9 mouse cellular contexts compared by ENCODE assay signal in the genomic region with DNA sequence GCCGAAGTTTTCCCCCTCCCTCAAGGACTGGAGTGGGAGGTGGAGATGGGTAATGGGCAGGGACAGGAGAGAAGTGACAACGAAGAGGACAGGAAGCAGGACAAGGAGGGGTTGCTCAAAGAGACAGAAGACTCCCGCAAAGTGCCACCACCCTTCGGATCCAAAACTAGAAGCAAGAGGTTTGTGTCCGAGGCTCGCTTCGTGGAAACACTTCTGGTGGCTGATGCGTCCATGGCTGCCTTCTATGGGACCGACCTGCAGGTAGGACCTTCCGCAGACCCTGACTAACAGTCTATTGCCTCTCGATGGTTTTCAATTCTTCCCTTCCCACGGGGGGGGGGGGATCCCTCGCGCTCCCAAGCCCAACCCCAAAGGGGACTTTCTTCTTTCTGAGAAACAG. TPM values are rescaled to one million over a fixed set of nuclear protein-coding genes. Genes with fewer than 3 reads are reported as not detected.
DNase-seq lines count a peak whose midpoint lies in the region; ATAC-seq lines count a peak whose summit lies in the region.
"Had no signal": no experiment of that assay in that cellular context is flagged by ENCODE, and none has a peak within 500 bp of the region (broad histone marks: within the 10 kb centered on the region; RNA-seq: fewer than 3 reads in every experiment).

No protein-coding gene starts in this region.

- no peak for DNase-seq in kidney, adult 18-20 months
- DNase-seq in embryo, embryonic 11 days, result peak; percentile 28
- DNase-seq in hindbrain, embryonic 11.5 days (ENCODE audit: low spot score), result no peak
- DNase-seq in gastrocnemius, postnatal 4 days (ENCODE audit: low spot score in 2 of 2), result no peak
- no peak for DNase-seq in MN1 (ENCODE audit: low spot score)
- DNase-seq in left cerebral cortex, postnatal 10 days (ENCODE audit: extremely low spot score in 1 of 2, low spot score in 2 of 2), result no peak

- no peak overlapping the region for H3K27ac ChIP-seq in kidney, embryonic 14.5 days (ENCODE audit: low read depth, low read length)
- H3K27ac ChIP-seq in hindbrain, embryonic 11.5 days (ENCODE audit: low read depth, low read length), result no peak overlapping the region
- no peak overlapping the region for H3K27ac ChIP-seq in midbrain, embryonic 12.5 days (replicated peaks)

- no peaks in the 10 kb centered on the region for H3K36me3 ChIP-seq in kidney, embryonic 14.5 days (ENCODE audit: control insufficient read depth, insufficient read depth, low read length)
- H3K36me3 ChIP-seq in hindbrain, embryonic 11.5 days (ENCODE audit: control insufficient read depth, insufficient read depth, low read length), result no peaks in the 10 kb centered on the region
- no peaks in the 10 kb centered on the region for H3K36me3 ChIP-seq in midbrain, embryonic 12.5 days

- intact Hi-C loops in left cerebral cortex, postnatal 10 days (cut with DNase I), result loop anchor here (2.0 to 10.0 kb wide), 2 partner anchors 139 to 499 kb away; no protein-coding TSS in a partner anchor

- H3K4me3 ChIP-seq in kidney, embryonic 14.5 days (ENCODE audit: low read length), result peak overlapping the region; percentile 59
- H3K4me3 ChIP-seq in hindbrain, embryonic 11.5 days (ENCODE audit: low read depth, low read length), result peak overlapping the region; percentile 56
- peak overlapping the region; percentile 61 for H3K4me3 ChIP-seq in midbrain, embryonic 12.5 days

- H3K4me1 ChIP-seq in kidney, embryonic 14.5 days (ENCODE audit: control insufficient read depth, insufficient read depth, low read length), result peaks cover 4% of the 10 kb centered on the region; the same call in 1 of the 2 replicates
- no peaks in the 10 kb centered on the region for H3K4me1 ChIP-seq in hindbrain, embryonic 11.5 days (replicated peaks; ENCODE audit: control insufficient read depth, insufficient read depth, low read length)
- peaks cover 10% of the 10 kb centered on the region; the same call in 1 of the 2 replicates for H3K4me1 ChIP-seq in midbrain, embryonic 12.5 days

- under 1% methylated on average over 14 of the region's 14 CpGs for WGBS in kidney, embryonic 14.5 days
- 2% methylated on average over 14 of the region's 14 CpGs for WGBS in hindbrain, embryonic 11.5 days
- under 1% methylated on average over 14 of the region's 14 CpGs for WGBS in midbrain, embryonic 12.5 days

- 0 out of 2 replicates have a peak, but pooled peaks have one; percentile 25 for ATAC-seq in kidney, embryonic 14.5 days (ENCODE audit: low FRiP score, low TSS enrichment)
- peak; percentile 5 for ATAC-seq in hindbrain, embryonic 11.5 days (ENCODE audit: low FRiP score)
- 0 out of 2 replicates have a peak, but pooled peaks have one; percentile 17 for ATAC-seq in midbrain, embryonic 12.5 days (ENCODE audit: low FRiP score, low read depth)

- peak overlapping the region; percentile 99 for H3K4me2 ChIP-seq in kidney, embryonic 14.5 days (replicated peaks; ENCODE audit: low read depth, low read length)
- peak overlapping the region; percentile 98 for H3K4me2 ChIP-seq in hindbrain, embryonic 11.5 days (replicated peaks; ENCODE audit: low read depth, low read length)
- peak overlapping the region; percentile 96 for H3K4me2 ChIP-seq in midbrain, embryonic 12.5 days (replicated peaks)

- no peaks in the 10 kb centered on the region for H3K9me3 ChIP-seq in kidney, embryonic 14.5 days (ENCODE audit: control insufficient read depth, low read length)
- H3K9me3 ChIP-seq in hindbrain, embryonic 11.5 days (ENCODE audit: control insufficient read depth, low read length), result no peaks in the 10 kb centered on the region
- no peaks in the 10 kb centered on the region for H3K9me3 ChIP-seq in midbrain, embryonic 12.5 days

- peaks cover 58% of the 10 kb centered on the region for H3K27me3 ChIP-seq in kidney, embryonic 14.5 days (ENCODE audit: control insufficient read depth, insufficient read depth, low read length)
- peaks cover 34% of the 10 kb centered on the region for H3K27me3 ChIP-seq in hindbrain, embryonic 11.5 days (ENCODE audit: control insufficient read depth, insufficient read depth, low read length)
- H3K27me3 ChIP-seq in midbrain, embryonic 12.5 days, result peaks cover 68% of the 10 kb centered on the region

- H3K9ac ChIP-seq in kidney, embryonic 14.5 days (ENCODE audit: low read depth, low read length), result peak overlapping the region; percentile 52; the same call in 1 of the 2 replicates
- peak overlapping the region; percentile 61 for H3K9ac ChIP-seq in hindbrain, embryonic 11.5 days (ENCODE audit: low read depth, low read length)
- H3K9ac ChIP-seq in midbrain, embryonic 12.5 days (replicated peaks), result peak overlapping the region; percentile 62

RNA-seq across cellular contexts. Expression of gene Adamts8, which starts 1.0 kb away (rescaled TPM):
- 0.35 and 0.40 TPM in 2 replicates for polyA plus RNA-seq in kidney, embryonic 14.5 days (2014; fragmentation: Nextera tagmentation; extraction: Ambion mirVana)
- 1.4 and 1.5 TPM in 2 replicates for polyA plus RNA-seq in hindbrain, embryonic 11.5 days (2014; fragmentation: Nextera tagmentation; extraction: Ambion mirVana)
- 1.1 TPM in 2 replicates for polyA plus RNA-seq in midbrain, embryonic 12.5 days (2016; fragmentation: Nextera tagmentation; extraction: Ambion mirVana)
- total RNA-seq in gastrocnemius, postnatal 4 days (2021), result 10 to 100 TPM; 14.8 to 16.2 TPM
- total RNA-seq in left cerebral cortex, postnatal 10 days (2021), result 10 to 100 TPM; 11.3 to 12.4 TPM
- total RNA-seq: MEL had no signal

RNA-seq across cellular contexts. Expression of gene Adamts15, which starts 21.1 kb away (rescaled TPM):
- 1.9 and 5.8 TPM in 2 replicates for polyA plus RNA-seq in kidney, embryonic 14.5 days (2014; fragmentation: Nextera tagmentation; extraction: Ambion mirVana)
- polyA plus RNA-seq in hindbrain, embryonic 11.5 days (2014; fragmentation: Nextera tagmentation; extraction: Ambion mirVana), result 3.4 and 3.9 TPM in 2 replicates
- polyA plus RNA-seq in midbrain, embryonic 12.5 days (2016; fragmentation: Nextera tagmentation; extraction: Ambion mirVana), result 8.8 and 9.2 TPM in 2 replicates
- 10 to 100 TPM; 12.6 to 15.4 TPM for total RNA-seq in gastrocnemius, postnatal 4 days (2021)
- 10 to 100 TPM in 1 of 2 experiments, 1 to 10 TPM in 1; 9.2 to 11.6 TPM for total RNA-seq in left cerebral cortex, postnatal 10 days (2021)
- total RNA-seq: MEL had no signal
